Mouse (Mus musculus): ENCODE measurements around the gene Slc4a10.

- TF ChIP-seq POLR2A (IDR thresholded peaks at IDR 0.05; ENCODE audit: low read depth, low read length), result no peak
- no peak for TF ChIP-seq CTCF (conservative IDR thresholded peaks at IDR 0.05; ENCODE audit: insufficient read depth, insufficient read length, low read depth, low read length)
Measured at GRCm38 (mm10) chr2:62271840-62272239, 225.6 kb downstream of the Slc4a10 start.

All from kidney, adult 2 months (tissue).